Comparison of ENCODE assay signal across 18 mouse cellular contexts in the genomic region with DNA sequence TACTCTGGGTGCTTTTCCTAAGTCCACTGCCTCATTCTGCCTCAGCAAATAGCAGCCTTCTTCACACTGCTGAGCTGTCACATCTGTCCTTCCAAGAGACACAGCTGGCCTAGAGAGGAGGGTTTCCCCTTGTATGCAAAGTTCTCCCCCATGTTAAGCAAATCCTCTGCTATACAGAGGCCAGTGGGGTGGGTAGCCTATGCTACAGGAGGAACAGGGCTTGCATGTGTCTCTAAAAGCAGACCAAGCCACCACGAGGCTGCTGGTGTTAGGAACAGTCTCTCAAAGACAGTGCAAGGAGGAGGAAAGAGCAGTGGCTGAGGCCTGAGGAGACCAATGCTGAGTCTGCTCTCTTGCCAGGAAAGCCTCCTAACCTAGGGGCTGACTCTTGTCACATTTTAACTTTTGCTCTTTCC. TPM values are rescaled to one million over a fixed set of nuclear protein-coding genes. Genes with fewer than 3 reads are reported as not detected.
DNase-seq lines count a peak whose midpoint lies in the region; ATAC-seq and TF ChIP-seq lines count a peak whose summit lies in the region.
"Had no signal": no experiment of that assay in that cellular context is flagged by ENCODE, and none has a peak within 500 bp of the region (broad histone marks: within the 10 kb centered on the region; RNA-seq: fewer than 3 reads in every experiment).

No protein-coding gene starts in this region.

- no peak for DNase-seq in heart, postnatal 10 days
- peak; percentile 33 to 49 for DNase-seq in kidney, adult 8-10 months
- DNase-seq in liver, embryonic 13.5 days = no peak
- DNase-seq in adipocyte (ENCODE audit: low spot score) = no peak
- no peak for DNase-seq in right cerebral cortex, postnatal 14 days
- no peak for DNase-seq in ovary, adult 18-20 months (ENCODE audit: low spot score)
- DNase-seq: B cell, adult 2 months; cerebellum, adult 9-11 months; gastrocnemius, adult 2 months; layer of hippocampus, adult 9-11 months; lung, adult 2 months had no signal

- no peaks in the 10 kb centered on the region for H3K27me3 ChIP-seq in heart, embryonic 12.5 days (replicated peaks)
- H3K27me3 ChIP-seq in E14TG2a.4 (ENCODE audit: insufficient read depth, low read length) = no peaks in the 10 kb centered on the region
- H3K27me3 ChIP-seq in liver, embryonic 13.5 days = no peaks in the 10 kb centered on the region
- H3K27me3 ChIP-seq: embryonic facial prominence, embryonic 12.5 days; forebrain, embryonic 13.5 days; heart, embryonic 15.5 days; midbrain, embryonic 13.5 days had no signal

- 19% methylated on average over 1 of the region's 1 CpGs for WGBS in heart, embryonic 12.5 days
- WGBS in liver, embryonic 13.5 days (ENCODE audit: insufficient replicate concordance) = 35% methylated on average over 1 of the region's 1 CpGs

- H3K4me1 ChIP-seq in heart, embryonic 12.5 days (replicated peaks) = peaks cover 88% of the 10 kb centered on the region
- H3K4me1 ChIP-seq in E14TG2a.4 (replicated peaks; ENCODE audit: low read depth, low read length) = peaks cover 93% of the 10 kb centered on the region
- H3K4me1 ChIP-seq in liver, embryonic 13.5 days (replicated peaks) = peaks cover 72% of the 10 kb centered on the region

- 0 out of 2 replicates have a peak overlapping the region, but pooled peaks have one; percentile 13 for H3K27ac ChIP-seq in heart, embryonic 12.5 days (ENCODE audit: poor library complexity, severe bottlenecking)
- peak overlapping the region; percentile 58 for H3K27ac ChIP-seq in liver, embryonic 13.5 days
- H3K27ac ChIP-seq: embryonic facial prominence, embryonic 12.5 days; forebrain, embryonic 13.5 days; heart, embryonic 15.5 days; midbrain, embryonic 13.5 days had no signal

- no peak for ATAC-seq in heart, embryonic 12.5 days (ENCODE audit: insufficient number of reproducible peaks, low FRiP score)
- ATAC-seq in liver, embryonic 13.5 days (ENCODE audit: low read depth) = no peak
- ATAC-seq: activated CD4-positive, CD25-positive, alpha-beta regulatory T cell, adult 4 months; forebrain, embryonic 13.5 days; midbrain, embryonic 13.5 days had no signal

- 0 out of 2 replicates have a peak overlapping the region, but pooled peaks have one; percentile 33 for H3K9ac ChIP-seq in heart, embryonic 12.5 days
- no peak overlapping the region for H3K9ac ChIP-seq in liver, embryonic 13.5 days
- H3K9ac ChIP-seq: embryonic facial prominence, embryonic 12.5 days; forebrain, embryonic 13.5 days; heart, embryonic 15.5 days; midbrain, embryonic 13.5 days had no signal

- H3K4me3 ChIP-seq in heart, embryonic 12.5 days = no peak overlapping the region
- peak overlapping the region; percentile 37 for H3K4me3 ChIP-seq in E14TG2a.4 (replicated peaks; ENCODE audit: low read length)
- no peak overlapping the region for H3K4me3 ChIP-seq in liver, embryonic 13.5 days (replicated peaks)
- H3K4me3 ChIP-seq: embryonic facial prominence, embryonic 12.5 days; forebrain, embryonic 13.5 days; gastrocnemius, adult 2 months; heart, embryonic 15.5 days; midbrain, embryonic 13.5 days had no signal

- no peak for TF ChIP-seq CTCF in E14TG2a.4 (conservative IDR thresholded peaks at IDR 0.05; ENCODE audit: low read length)

- intact Hi-C loops in heart, postnatal 10 days (cut with DNase I) = no loop called here

- H3K9me3 ChIP-seq in heart, embryonic 12.5 days (replicated peaks) = no peaks in the 10 kb centered on the region
- no peaks in the 10 kb centered on the region for H3K9me3 ChIP-seq in E14TG2a.4 (ENCODE audit: low read length)
- H3K9me3 ChIP-seq in liver, embryonic 13.5 days (replicated peaks) = no peaks in the 10 kb centered on the region
- H3K9me3 ChIP-seq: embryonic facial prominence, embryonic 12.5 days; forebrain, embryonic 13.5 days; heart, embryonic 15.5 days; midbrain, embryonic 13.5 days had no signal

- H3K4me2 ChIP-seq in heart, embryonic 12.5 days = no peak overlapping the region
- no peak overlapping the region for H3K4me2 ChIP-seq in liver, embryonic 13.5 days
- H3K4me2 ChIP-seq: embryonic facial prominence, embryonic 12.5 days; forebrain, embryonic 13.5 days; heart, embryonic 15.5 days; midbrain, embryonic 13.5 days had no signal

- H3K36me3 ChIP-seq in heart, embryonic 12.5 days = peaks cover 10% of the 10 kb centered on the region; the same call in 1 of the 2 replicates
- peaks cover 71% of the 10 kb centered on the region for H3K36me3 ChIP-seq in E14TG2a.4 (ENCODE audit: insufficient read depth, low read length)
- H3K36me3 ChIP-seq in liver, embryonic 13.5 days = peaks cover 20% of the 10 kb centered on the region
- H3K36me3 ChIP-seq: heart, embryonic 15.5 days had no signal

RNA-seq across cellular contexts. Expression of gene Arid3b, which starts 30.5 kb away (rescaled TPM):
- 27.0 and 29.8 TPM in 2 replicates for polyA plus RNA-seq in heart, embryonic 12.5 days (2016; fragmentation: Nextera tagmentation; extraction: Ambion mirVana)
- total RNA-seq in heart, postnatal 10 days (2021) = 1 to 10 TPM; 4.4 to 7.0 TPM
- 9.7 and 11.7 TPM in 2 replicates for polyA plus RNA-seq in liver, embryonic 13.5 days (2015; fragmentation: Nextera tagmentation; extraction: Ambion mirVana)

RNA-seq across cellular contexts. Expression of gene Clk3, which starts 40.4 kb away (rescaled TPM):
- polyA plus RNA-seq in heart, embryonic 12.5 days (2016; fragmentation: Nextera tagmentation; extraction: Ambion mirVana) = 67.0 and 68.1 TPM in 2 replicates
- 10 to 100 TPM; 35.2 to 37.9 TPM for total RNA-seq in heart, postnatal 10 days (2021)
- polyA plus RNA-seq in liver, embryonic 13.5 days (2015; fragmentation: Nextera tagmentation; extraction: Ambion mirVana) = 86.2 and 97.4 TPM in 2 replicates

Comparison
In these comparisons a context has a peak if more than half of its experiments do, and no peak if none do; other contexts are left out.
1. DNase-seq: peak in kidney, adult 8-10 months (2 of 2); none in heart, postnatal 10 days (0 of 2), liver, embryonic 13.5 days (single experiment), adipocyte (single experiment), right cerebral cortex, postnatal 14 days (single experiment) and ovary, adult 18-20 months (single experiment).